12 mouse cellular contexts compared by ENCODE assay signal in genomic region chr5:120969703-120970102, GRCm38 (mm10). TPM values are rescaled to one million over a fixed set of nuclear protein-coding genes. Genes with fewer than 3 reads are reported as not detected.
DNase-seq lines count a peak whose midpoint lies in the region.
"Had no signal": no experiment of that assay in that cellular context is flagged by ENCODE, and none has a peak within 500 bp of the region (broad histone marks: within the 10 kb centered on the region; RNA-seq: fewer than 3 reads in every experiment).

No protein-coding gene starts in this region.

- H3K27ac ChIP-seq in limb, embryonic 10.5 days = no peak overlapping the region
- H3K27ac ChIP-seq: liver, embryonic 14.5 days; neural tube, embryonic 12.5 days had no signal

- no peaks in the 10 kb centered on the region for H3K36me3 ChIP-seq in limb, embryonic 10.5 days
- H3K36me3 ChIP-seq: neural tube, embryonic 12.5 days had no signal

- peak; percentile 41 for DNase-seq in kidney, postnatal 10 days
- DNase-seq in kidney, adult 9 months = no peak
- DNase-seq in right cerebral cortex, postnatal 4 days = peak; percentile 57
- DNase-seq in right cerebral cortex, adult 18-20 months = no peak
- DNase-seq in cerebellum, adult 9-11 months = peak; percentile 94
- no peak for DNase-seq in limb, embryonic 10.5 days (ENCODE audit: low spot score)
- DNase-seq in frontal cortex, postnatal 36 days (ENCODE audit: low spot score in 2 of 2) = no peak
- DNase-seq: spleen, adult 18-20 months had no signal

- 0 out of 2 replicates have a peak, but pooled peaks cover 3% of the 10 kb centered on the region for H3K4me1 ChIP-seq in limb, embryonic 10.5 days

- H3K4me3 ChIP-seq in limb, embryonic 10.5 days = no peak overlapping the region
- H3K4me3 ChIP-seq: erythroblast, embryonic 14.5 days; neural tube, embryonic 12.5 days had no signal

- WGBS in limb, embryonic 10.5 days = 70% methylated on average over 4 of the region's 4 CpGs

- H3K27me3 ChIP-seq in limb, embryonic 10.5 days (ENCODE audit: low read depth, poor library complexity, severe bottlenecking) = no peaks in the 10 kb centered on the region
- H3K27me3 ChIP-seq: neural tube, embryonic 12.5 days had no signal

- no peaks in the 10 kb centered on the region for H3K9me3 ChIP-seq in limb, embryonic 10.5 days (replicated peaks)
- H3K9me3 ChIP-seq: neural tube, embryonic 12.5 days had no signal

RNA-seq across cellular contexts. Expression of gene Rph3a, which starts 40.2 kb away (rescaled TPM):
- polyA plus RNA-seq in limb, embryonic 10.5 days (2016; fragmentation: Nextera tagmentation; extraction: Ambion mirVana) = not detected in 2 replicates
- polyA plus RNA-seq: erythroblast, embryonic 14.5 days; liver, embryonic 14.5 days had no signal

RNA-seq across cellular contexts. Expression of gene Oas1d, which starts 55.4 kb away (rescaled TPM):
- not detected in 2 replicates for polyA plus RNA-seq in limb, embryonic 10.5 days (2016; fragmentation: Nextera tagmentation; extraction: Ambion mirVana)
- polyA plus RNA-seq: cortical plate, adult 2 months; erythroblast, embryonic 14.5 days; liver, embryonic 14.5 days; neural tube, embryonic 12.5 days had no signal

Comparison
In these comparisons a context has a peak if more than half of its experiments do, and no peak if none do; other contexts are left out.
1. DNase-seq: peak in kidney, postnatal 10 days (single experiment), right cerebral cortex, postnatal 4 days (single experiment) and cerebellum, adult 9-11 months (single experiment); none in kidney, adult 9 months (single experiment), right cerebral cortex, adult 18-20 months (single experiment), limb, embryonic 10.5 days (single experiment) and frontal cortex, postnatal 36 days (0 of 2).